Mouse (Mus musculus) CD8-positive naive resting alpha-beta T cell, adult 2 months (primary cell): Measurements from ENCODE around the gene Dnpep.

Experiments used
- DNase-seq, 2 experiments: peaks; one replicate each; pipeline ENCODE4 v3.0.0; 2022; ENCODE audit warnings: low read depth in 2 of 2, low spot score in 2 of 2

Dnpep gene

DNA sequence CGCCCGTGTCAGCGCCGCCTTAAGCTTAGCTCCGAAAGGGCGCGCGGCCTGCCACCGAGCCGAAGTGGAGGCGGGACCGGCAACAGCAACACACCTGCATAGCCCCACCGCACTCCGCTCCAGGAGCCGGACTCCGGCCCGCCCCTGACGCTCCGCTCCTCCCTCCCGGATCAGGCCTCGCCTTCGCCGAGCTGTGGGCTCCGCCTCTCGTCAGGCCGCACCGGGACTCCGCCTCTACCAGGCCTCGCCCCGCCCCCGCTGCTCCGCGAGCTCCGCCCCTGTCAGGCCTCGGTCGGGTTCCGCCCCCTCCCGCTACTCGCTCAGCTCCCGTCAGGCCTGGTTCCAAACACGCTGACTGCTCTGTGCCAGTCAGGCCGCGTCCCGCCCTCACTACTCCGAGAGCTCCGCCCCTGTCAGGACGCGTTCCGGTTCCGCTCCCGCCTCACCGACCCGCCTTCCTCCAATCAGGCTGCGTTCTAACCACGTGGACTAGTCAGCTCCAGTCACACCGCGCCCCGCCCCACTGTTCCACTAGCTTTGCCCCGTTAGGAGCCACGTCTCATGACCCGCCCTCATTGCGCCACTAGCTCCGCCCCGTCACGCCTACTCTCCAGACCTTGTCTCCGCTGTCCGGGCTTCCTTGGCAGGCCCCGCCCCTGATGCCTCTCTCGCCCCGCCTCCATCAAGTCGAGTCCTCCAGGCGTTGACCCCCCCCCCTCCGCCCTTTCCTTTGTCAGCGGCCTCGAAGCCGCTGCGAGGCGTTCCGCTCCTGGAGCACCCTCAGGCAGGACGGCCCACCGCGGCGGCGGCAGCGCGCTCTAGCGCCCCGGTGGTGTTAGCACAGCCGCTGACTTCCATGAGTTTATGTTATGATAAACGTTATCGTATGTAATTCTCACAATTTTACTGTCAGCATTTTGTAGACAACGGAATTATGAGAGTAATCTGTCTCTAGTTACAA is at the start of gene Dnpep:
TSS of gene Dnpep (minus strand) at position 750 of the 961 bp plus-strand sequence.
- peak; percentile 100 for DNase-seq

DNA sequence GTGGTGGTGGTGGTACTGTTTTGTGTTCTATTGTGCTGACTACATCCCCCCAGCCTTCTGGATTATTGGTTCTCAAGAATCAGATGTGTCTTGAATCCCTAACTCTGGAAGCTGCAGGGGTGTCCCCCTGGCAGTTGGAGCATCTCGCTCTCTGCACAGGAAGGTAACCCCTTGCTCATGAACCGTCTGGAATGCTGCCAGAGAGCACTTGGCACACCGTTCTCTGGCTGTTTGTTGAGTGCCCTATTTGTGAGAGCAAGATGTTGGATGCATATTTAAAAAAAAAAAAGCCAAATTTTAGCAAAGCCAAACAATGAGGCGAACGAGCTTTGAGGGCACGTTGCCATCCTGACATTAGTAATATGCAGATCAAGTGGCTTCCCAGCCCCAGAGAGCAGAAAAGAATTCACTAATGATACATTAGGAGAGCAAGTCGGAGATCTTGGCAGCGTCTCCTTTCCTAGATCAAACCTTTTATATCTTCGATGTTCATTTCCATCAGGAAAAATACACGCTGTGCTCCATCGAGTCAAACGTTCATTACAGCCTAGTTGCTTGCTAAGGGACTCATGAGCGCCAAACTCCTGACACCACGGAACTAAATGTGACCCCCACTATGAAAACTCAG is 47.8 kb upstream of the Dnpep start:
- DNase-seq, result no peak

DNA sequence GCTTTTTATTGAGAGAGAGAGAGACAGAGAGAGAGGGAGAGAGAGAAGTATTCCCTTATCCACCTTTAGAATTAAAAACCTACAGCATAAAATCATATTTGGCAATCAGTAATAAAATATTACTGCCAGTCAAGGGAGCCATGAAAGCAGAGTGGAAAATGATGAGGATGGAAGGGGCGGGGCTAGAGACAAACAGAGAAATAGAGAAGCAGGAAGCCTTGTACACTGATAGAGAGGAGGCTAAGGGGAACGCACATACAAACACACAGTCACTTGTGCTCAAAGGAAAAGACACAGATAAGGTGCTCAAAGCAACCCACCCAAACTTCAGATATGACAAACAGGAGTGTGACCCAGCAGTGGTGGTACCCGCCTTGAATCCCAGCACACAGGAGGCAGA is 46.1 kb upstream of the Dnpep start:
- DNase-seq, result no peak

DNA sequence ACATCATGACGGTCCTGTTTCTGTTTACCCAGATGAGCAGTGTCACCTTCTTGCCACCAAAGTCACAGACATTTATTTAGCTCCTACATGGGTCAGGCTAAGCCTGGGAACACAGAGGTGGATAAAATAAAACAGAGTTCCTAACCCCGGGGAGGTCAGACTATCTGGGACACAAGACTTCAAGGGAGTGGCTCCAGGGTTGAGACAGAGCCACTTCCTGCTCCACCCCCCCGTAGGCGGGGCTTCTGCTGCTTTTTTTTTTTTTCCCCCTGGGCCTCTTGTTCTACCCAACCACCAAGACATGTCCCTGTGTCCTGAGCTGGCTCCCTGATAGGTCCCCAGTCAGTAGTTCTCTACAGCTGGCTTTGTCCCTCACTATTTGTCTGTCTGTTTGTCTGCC is 44.0 kb upstream of the Dnpep start:
- DNase-seq, result no peak

DNA sequence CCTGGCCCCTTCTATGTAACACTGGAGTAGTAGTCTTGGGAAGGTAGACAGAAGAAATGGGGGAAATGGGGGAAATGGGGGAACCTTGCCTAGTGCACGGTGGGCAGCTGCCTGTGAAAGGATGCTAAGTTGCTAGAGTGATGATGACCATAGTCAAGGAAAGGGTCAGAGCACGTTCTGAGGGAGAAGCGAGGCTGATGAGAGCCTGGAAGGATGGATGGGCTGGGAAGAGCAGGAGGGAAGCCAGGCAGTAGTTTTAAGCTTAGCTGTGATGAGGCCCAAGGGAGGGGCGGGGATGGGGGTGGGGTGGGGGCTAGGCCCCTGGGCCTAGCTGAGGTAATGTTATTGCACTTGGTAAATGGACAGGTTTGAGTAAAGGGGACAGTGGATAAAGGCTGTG is 43.3 kb upstream of the Dnpep start:
- DNase-seq, result no peak

DNA sequence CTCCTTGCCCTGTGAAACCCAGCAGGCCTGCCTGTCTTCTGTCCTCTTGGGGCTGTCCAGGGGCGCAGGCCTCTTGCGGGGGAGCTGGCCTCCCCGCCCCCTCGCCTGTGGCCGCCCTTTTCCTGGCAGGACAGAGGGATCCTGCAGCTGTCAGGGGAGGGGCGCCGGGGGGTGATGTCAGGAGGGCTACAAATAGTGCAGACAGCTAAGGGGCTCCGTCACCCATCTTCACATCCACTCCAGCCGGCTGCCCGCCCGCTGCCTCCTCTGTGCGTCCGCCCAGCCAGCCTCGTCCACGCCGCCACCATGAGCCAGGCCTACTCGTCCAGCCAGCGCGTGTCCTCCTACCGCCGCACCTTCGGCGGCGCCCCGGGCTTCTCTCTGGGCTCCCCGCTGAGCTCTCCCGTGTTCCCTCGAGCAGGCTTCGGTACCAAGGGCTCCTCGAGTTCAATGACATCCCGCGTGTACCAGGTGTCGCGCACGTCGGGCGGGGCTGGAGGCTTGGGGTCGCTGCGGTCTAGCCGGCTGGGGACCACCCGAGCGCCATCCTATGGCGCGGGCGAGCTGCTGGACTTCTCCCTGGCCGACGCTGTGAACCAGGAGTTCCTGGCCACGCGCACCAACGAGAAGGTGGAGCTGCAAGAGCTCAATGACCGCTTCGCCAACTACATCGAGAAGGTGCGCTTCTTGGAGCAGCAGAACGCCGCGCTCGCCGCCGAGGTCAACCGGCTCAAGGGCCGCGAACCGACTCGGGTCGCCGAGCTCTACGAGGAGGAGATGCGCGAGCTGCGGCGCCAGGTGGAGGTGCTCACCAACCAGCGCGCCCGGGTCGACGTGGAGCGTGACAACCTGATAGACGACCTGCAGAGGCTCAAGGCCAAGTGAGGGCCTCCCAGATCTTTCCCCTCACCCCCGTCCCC is 42.6 kb upstream of the Dnpep start, which contains the start of gene Des:
TSS of gene Des (plus strand) at position 218 of the 920 bp plus-strand sequence.
- no peak for DNase-seq

DNA sequence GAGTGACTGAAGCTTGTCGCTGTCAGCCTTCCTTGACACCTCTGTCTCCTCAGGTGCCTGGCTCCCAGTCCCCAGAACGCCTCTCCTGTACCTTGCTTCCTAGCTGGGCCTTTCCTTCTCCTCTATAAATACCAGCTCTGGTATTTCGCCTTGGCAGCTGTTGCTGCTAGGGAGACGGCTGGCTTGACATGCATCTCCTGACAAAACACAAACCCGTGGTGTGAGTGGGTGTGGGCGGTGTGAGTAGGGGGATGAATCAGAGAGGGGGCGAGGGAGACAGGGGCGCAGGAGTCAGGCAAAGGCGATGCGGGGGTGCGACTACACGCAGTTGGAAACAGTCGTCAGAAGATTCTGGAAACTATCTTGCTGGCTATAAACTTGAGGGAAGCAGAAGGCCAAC is 41.6 kb upstream of the Dnpep start:
- no peak for DNase-seq

DNA sequence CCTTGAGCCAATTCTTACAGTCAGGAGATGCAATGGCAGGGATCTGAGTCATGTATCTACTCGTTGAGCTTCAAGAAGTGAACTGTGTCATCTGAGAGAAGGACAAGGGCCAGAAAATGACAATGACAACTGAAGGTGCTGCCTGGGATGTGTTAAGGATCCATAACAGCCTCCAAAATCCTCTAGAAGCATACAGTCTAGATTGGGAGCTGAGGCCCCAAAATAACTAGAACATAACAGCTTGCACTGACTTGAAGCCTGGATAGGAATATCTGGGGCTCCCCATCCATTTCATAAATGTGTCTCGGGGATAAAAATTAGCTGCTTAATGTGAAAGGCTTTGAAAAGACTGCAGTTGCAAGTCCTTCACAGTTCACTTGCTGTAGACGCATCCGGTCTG is 40.2 kb upstream of the Dnpep start:
- DNase-seq, result no peak

DNA sequence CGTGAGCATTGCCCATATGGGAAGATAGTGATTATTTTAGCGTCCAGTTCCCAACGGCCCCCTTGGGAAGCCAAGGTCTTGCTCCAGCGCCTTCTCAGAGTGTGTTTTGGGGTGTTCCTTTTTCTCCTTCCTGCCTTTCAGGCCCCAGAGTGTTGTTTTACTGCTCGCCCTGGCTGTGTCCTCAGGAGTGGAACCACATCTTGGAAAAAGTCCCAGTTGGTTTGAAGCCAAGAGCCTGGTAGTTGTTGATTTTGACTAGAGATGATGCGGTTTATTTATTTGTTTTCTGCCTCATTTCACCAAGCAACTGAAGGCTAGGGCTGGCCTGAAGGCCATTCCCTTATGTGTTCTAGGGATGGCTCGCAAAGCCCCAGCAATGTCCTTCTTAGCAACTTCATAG is 39.5 kb upstream of the Dnpep start:
- no peak for DNase-seq

DNA sequence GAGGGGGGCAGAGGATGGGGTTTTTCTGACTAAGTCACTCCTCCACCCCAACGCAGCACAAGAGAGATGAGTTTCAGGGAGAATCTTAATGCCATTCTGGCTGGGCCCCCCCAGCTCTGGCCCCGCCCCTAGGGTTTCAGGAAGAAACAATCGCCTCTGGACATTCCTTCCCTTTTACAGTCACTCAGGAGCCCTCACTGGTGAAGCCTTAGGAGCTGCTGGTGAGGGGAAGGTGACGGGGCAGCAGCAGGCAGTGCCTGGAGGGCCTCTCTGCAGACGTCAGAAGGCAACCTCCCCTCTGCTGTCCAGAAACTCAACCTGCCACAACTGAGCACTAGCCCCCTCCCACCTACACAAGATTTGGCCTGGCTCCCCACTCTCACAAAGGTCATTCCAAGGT is 31.5 kb upstream of the Dnpep start:
- DNase-seq, result no peak

DNA sequence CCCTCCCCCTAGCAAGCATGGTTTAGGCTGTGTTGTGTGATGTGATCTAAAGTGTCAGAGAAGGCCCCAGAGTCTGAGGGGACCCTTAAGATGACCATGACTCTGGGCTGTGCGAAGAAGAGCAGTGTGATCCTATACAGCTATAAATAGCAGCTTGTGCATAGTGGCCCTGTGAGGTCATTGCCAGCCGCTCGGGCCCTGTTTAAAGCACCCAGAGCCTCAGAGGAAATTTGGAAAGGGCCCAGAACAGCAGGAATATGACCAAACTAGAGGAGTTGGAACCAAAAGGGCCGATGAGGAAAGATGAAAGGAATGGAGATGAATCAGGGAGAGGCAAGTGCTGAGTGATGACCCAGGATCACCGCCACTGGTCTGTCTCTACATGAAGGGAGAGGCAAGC is 29.5 kb upstream of the Dnpep start:
- DNase-seq, result no peak

DNA sequence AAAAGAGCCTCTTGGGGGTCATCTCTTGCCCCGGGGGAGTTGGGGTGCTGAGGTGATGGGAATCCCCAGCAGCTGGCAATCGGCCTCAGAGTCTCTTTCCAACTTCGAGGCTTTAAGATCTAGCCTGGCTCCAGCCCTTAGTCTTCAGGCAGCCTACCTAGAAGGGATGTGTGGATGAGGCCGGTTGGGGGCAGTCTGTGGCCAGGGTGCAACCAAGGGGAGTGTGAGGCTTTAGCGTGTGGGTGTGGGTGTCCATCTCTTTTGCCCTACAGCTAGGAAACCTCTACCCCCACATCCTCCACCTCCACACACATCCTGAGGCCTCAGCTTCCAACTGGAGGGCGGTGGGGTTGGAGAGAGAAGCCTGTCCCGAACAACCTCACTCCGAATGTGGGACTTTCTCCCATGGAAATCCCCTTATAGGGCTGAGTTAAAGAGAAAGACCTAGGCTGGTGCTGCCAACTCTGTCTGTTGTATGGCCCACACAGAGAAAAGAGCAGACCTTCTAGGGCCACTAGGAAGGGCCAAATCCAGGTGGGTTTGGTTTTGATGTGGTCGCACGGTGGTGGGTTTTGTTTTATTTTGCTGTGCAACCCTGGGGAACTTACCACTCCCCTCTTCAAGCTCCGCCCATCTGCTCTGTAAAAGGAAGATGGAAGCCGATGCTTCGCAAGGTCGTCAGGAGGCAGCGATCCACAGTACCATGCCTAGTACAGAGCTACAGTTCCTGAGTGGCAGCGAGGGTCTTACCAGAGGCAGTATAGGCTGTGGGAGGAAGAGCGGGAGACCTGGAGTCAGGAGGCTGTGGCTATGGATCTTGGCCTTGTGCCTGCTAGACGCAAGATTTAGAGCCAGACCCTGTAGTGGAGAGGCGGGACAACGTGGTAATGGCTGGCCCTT is 27.5 kb upstream of the Dnpep start:
- no peak for DNase-seq

DNA sequence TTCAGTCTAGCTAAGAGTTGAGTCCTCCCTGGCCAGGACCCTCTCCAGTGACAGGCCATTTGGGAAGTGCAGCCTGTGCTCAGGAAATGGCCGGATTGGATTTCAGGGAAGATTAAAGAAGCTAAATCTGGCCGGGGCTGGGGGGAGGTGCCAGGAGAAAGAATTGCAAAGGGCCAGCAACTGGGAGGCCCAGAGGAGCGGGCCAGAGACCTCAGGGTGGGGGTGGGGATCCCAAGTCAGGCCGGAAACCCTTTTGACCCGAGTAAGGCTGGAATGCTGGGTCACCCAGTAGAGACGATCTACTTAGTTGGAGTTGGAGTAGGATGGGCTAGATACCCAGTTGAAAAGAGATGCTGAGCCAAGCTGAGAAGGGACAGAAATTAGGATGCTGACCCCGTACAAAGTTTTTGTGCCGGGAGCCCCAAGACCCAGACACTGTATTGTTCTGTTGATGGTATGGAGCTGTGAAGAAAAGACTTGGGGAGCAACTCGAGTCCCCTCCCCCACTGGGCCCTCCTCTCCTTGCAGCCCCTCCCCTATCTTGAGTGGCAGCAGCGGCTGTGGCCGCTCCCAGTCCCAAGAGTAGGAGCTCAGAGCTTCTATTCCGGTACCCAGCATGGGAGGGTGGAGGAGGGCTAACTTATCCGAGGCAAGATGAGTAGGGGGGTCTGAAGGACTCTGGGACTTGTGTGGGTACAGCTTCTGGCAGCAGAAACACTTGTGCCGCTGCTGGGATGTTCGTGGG is 26.7 kb upstream of the Dnpep start:
- DNase-seq, result no peak

DNA sequence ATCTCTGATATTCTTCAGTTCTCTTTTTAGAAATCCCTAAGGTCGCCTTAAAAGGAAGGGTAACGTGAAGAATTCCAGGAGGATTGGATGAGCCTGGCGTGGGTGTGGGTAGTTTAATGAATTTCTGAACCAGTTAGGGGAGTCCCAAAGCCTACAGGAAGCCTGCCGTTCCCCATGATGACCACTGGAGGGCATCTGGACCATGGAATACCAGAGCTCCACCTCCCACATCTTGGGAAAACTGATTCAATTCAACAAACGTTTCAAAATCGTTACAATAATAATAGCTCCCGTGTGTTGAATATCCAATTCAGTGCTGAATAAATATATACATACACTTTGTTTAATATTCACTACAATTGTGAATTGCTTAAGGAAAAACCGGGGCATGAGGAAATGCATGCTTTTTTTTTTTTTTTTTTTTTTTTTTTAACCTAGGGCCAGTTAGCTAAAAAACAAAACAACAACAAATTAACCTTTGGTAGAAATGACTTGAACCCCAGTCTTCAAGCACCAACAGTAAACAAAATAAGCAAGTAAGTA is 25.2 kb upstream of the Dnpep start:
- DNase-seq, result peak in 1 of 2 experiments; percentile 17

DNA sequence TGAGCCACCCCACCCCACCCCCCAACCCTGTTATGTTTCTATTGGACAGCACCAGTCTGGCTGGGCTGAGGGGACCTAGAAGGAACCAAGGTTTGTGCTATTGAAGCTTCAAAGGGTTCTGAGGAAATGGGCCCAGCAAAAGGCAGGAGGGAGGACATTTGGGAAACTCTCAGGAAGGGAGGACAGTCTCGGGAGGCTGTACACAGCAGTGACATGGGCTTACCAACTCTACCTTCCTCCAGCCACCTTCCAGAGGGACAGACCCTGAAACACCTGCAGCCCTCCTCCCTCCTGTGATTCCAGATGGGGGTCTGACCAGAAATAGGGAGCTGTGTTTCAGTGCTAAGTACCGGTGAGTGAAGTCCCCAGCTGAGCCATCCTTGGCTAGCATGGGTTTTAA is 22.7 kb upstream of the Dnpep start:
- no peak for DNase-seq

DNA sequence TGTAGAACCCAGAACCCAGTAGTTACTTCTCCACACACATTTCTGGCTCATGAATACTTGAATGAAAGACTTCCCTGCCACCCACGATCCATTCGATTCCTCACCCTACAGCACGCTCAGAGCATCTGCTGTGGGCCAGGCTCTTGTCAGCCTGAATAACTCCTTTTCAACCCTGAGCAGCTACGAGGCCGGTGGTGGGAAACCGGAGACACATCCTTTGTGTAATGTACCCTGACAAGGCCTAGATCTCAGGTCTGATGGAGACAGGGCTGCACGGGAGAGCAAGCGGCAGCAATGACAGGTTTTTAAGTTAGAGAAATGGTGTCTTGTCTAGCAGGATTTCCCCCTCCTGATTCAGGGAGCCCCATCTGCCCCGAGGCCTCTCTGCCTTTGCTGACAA is 21.5 kb upstream of the Dnpep start:
- DNase-seq, result no peak

DNA sequence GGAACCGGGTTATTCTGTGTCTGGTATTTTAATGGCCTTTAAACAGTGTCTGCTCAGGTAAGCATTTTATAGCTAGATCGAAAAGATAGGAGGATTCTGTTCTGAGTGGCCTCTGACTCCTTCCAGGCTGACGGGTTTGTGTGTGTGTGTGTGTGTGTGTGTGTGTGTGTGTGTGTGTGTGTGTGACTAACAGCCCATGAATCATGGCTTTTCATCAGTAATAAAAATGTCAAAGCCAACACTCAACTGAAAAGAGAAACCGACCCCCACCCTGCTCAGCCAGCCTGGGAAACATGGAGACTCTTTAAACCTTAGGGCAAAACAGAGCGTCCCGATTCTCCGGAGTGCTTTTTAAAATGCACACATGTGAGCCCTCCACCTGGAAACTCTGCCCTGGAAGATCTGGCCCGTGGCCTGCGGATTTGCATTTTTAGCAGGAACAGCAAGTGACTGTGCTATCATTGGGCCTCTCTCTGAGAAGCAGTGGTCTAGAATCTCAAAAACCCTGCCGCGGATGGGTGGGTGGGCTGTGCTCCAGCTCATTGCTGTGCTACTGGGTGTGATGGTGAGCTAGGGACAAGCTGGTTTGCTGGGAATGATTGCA is 20.4 kb upstream of the Dnpep start:
- no peak for DNase-seq

DNA sequence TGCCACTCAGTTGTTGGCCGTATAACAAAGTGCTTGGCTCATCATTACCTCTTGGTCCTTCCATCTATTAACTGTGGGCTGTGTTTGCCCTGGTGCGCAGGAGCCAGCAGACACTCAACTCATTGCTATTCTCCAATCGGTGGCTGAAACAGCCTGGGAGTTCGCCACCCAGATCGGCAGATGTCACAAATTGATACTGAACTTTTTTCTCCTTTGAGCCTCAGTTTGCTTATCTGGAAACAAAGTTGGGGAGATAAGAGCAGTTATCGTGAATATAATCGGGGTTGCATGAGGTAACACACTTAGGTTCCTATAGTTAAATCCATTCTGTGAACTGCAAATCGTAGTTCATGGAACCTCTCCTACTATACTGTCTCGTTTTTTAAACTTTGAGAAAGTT is 19.3 kb upstream of the Dnpep start:
- DNase-seq, result no peak

DNA sequence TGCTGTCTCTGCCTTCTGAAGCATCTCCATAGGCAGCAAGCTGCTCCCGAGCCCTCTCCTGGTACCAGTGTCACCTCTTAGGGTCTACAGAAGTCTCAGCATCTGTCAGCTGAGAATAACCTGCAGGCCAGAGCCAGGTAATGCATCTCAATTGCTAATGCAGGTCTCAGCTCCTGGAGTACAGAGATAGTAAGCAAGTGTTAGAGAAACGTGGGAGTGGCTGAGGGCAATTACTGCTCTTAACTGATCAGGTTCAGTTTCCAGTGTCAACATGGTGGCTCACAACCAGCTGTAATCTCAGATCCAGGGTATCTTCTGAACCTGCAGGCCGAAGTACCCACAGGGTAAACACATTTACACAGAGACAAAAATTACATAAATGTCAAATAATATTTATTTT is 18.7 kb upstream of the Dnpep start:
- DNase-seq, result no peak
